Mouse (Mus musculus): ENCODE results near the gene Lmntd1. TPM values are rescaled to one million over a fixed set of nuclear protein-coding genes. Genes with fewer than 3 reads are reported as not detected.

The Lmntd1 gene
- polyA plus RNA-seq, 1 experiment, result not detected

- no peak for TF ChIP-seq CTCF (IDR thresholded peaks at IDR 0.05; ENCODE audit: insufficient read depth, low read depth, low read length)
- no peak overlapping the region for H3K27ac ChIP-seq (ENCODE audit: insufficient read depth, low read depth, low read length)
- no peaks in the 10 kb centered on the region for H3K4me1 ChIP-seq (ENCODE audit: control insufficient read depth, insufficient read depth, low read length)
- H3K4me3 ChIP-seq (ENCODE audit: insufficient read depth, low read depth, low read length), result no peak overlapping the region
- WGBS, result 60% methylated on average over 4 of the region's 4 CpGs
Measured at GRCm38 (mm10) chr6:145401140-145401539, 213.0 kb downstream of the Lmntd1 start.

DNA sequence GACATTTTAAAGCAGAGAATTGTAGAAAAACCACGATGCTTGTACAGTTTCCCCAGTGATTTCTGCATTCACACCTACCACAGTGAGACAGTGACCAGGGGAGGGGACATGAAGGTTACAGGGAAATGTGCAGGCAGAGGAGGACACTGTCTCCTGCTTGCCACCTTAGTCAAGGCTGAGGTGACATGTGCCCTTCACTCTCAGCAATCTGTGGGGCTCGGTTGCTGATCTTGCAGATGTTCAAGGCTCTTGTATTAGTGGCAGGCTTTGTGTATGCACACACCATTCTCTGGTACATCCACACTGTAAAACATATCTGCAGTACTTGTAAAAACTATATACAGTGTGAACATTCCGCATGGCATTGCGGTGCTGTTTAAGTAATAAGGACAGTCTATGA, 216.2 kb downstream of the Lmntd1 start:
- Histone ChIP-seq H3K27ac (ENCODE audit: insufficient read depth, low read depth, low read length) (no peak overlapping the region), H3K4me1 (ENCODE audit: control insufficient read depth, insufficient read depth, low read length) (no peaks in the 10 kb centered on the region), H3K4me3 (ENCODE audit: insufficient read depth, low read depth, low read length) (no peak overlapping the region)
- no peak for TF ChIP-seq CTCF (IDR thresholded peaks at IDR 0.05; ENCODE audit: insufficient read depth, low read depth, low read length)
- TF ChIP-seq POLR2A (IDR thresholded peaks at IDR 0.05; ENCODE audit: insufficient read depth, low read depth, low read length), result no peak
- WGBS, result 92% methylated on average over 4 of the region's 4 CpGs

DNA sequence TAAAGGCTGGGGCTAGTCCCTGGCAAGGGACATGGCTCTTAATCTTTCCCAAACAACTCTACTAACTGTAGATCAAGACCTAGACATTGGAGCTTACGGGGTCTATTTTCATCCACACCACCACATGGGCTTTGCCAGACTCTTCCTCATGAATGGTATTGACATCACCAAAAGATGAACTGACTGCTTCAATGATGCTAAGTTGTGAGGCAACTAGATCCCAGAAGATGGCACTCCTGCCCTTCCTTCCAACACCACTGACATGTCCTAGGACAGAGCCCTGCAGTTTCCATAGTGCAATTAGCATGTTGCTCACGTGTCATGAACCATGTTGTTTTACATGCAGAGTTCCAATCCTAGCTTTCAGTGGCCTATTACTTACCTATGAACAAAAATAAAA, 217.6 kb downstream of the Lmntd1 start:
- TF ChIP-seq POLR2A (IDR thresholded peaks at IDR 0.05; ENCODE audit: insufficient read depth, low read depth, low read length) (no peak), CTCF (IDR thresholded peaks at IDR 0.05; ENCODE audit: insufficient read depth, low read depth, low read length) (no peak)
- Histone ChIP-seq H3K4me3 (ENCODE audit: insufficient read depth, low read depth, low read length) (no peak overlapping the region), H3K27ac (ENCODE audit: insufficient read depth, low read depth, low read length) (no peak overlapping the region), H3K4me1 (ENCODE audit: control insufficient read depth, insufficient read depth, low read length) (peaks cover under 1% of the 10 kb centered on the region)
- WGBS, result 85% methylated on average over 2 of the region's 2 CpGs

DNA sequence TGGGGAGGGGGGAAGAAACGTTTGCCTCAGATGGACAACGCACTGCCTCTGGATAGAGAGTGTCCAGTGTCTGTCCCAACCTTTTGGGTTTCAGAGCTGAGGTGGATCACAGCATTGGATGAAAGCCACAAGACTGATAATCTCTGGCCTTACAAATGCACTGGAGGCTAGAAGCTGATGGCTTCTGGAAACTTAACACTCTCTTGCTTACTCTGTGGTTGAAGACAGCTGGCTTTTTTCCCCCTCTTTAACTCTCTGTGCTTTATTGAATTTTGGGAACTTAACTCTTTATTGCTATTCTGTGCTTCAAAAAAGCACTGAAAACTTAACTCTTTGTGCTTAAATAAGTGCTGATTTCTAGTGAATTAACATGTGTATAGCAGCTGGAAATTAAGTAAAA, 223.7 kb downstream of the Lmntd1 start:
- peak overlapping the region; percentile 67 for H3K27ac ChIP-seq (ENCODE audit: insufficient read depth, low read depth, low read length)
- 73% methylated on average over 2 of the region's 2 CpGs for WGBS
- no peak for TF ChIP-seq CTCF (IDR thresholded peaks at IDR 0.05; ENCODE audit: insufficient read depth, low read depth, low read length)
- TF ChIP-seq POLR2A (IDR thresholded peaks at IDR 0.05; ENCODE audit: insufficient read depth, low read depth, low read length), result no peak
- no peak overlapping the region for H3K4me3 ChIP-seq (ENCODE audit: insufficient read depth, low read depth, low read length)
- peaks cover 24% of the 10 kb centered on the region for H3K4me1 ChIP-seq (ENCODE audit: control insufficient read depth, insufficient read depth, low read length)

DNA sequence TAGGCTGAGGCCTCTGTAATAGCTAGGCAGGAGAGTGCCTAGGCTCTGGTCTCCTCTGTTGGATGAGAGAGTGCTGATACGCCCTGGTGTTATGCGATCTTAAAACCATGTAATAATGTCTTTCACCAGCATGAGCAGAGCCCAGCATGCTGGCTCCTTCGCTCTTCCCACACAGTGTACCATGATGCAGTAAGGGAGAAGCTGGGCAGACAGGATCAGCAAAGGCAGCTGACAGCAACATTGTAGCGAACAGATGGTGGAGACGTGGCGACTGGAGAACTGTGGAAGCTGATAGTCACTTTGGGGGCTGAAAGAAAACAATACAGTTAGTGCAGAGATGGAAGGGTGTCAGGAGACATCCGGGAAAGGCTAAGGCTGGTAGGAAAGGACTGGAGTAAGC, 224.2 kb downstream of the Lmntd1 start:
- Histone ChIP-seq H3K27ac (ENCODE audit: insufficient read depth, low read depth, low read length) (peak overlapping the region; percentile 67), H3K4me3 (ENCODE audit: insufficient read depth, low read depth, low read length) (no peak overlapping the region), H3K4me1 (ENCODE audit: control insufficient read depth, insufficient read depth, low read length) (peaks cover 24% of the 10 kb centered on the region)
- WGBS, result 42% methylated on average over 7 of the region's 7 CpGs
- TF ChIP-seq POLR2A (IDR thresholded peaks at IDR 0.05; ENCODE audit: insufficient read depth, low read depth, low read length) (no peak), CTCF (IDR thresholded peaks at IDR 0.05; ENCODE audit: insufficient read depth, low read depth, low read length) (no peak)

- Histone ChIP-seq H3K4me3 (ENCODE audit: insufficient read depth, low read depth, low read length) (no peak overlapping the region), H3K27ac (ENCODE audit: insufficient read depth, low read depth, low read length) (peak overlapping the region; percentile 99), H3K4me1 (ENCODE audit: control insufficient read depth, insufficient read depth, low read length) (peaks cover 24% of the 10 kb centered on the region)
- WGBS, result 29% methylated on average over 6 of the region's 6 CpGs
- TF ChIP-seq CTCF (IDR thresholded peaks at IDR 0.05; ENCODE audit: insufficient read depth, low read depth, low read length) (no peak), POLR2A (IDR thresholded peaks at IDR 0.05; ENCODE audit: insufficient read depth, low read depth, low read length) (no peak)
Measured at GRCm38 (mm10) chr6:145387378-145387777, 226.7 kb downstream of the Lmntd1 start.

DNA sequence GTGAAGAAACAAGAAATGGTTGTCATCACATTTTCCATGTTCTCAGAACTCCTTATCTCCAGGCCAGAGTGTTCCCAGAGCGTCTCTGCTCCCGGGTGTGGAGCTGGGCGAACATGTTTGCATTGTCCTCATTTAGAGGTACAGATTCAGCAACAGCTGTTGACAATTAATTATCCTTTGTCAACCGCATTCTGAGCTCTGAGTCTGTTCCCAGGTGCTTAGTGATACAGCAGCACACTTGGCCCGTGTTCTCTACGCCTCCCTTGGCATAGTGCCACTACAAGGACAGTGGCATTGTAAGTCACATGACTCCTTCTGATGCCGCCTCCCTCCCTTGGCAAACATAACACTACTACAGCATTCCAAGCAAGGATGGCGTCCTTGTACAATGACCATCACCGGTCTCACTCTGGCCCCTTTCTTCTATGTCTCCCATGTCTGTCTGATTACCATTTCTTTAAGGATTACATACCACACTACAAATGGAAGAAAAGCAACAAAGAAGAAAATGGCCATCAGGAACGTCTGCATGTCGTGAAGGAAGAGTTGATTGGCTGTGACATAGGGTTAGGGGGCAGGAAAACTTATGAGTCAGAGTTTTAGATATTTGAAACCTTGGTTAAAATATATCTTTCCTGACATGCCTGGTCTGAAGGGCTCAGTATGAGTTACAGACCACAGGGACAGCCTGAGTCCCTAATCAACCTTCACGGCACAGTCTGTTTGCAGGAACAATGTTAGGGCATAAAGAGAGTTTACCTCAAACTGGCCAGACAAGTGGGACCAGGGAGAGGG, 231.3 kb downstream of the Lmntd1 start:
- TF ChIP-seq CTCF (IDR thresholded peaks at IDR 0.05; ENCODE audit: insufficient read depth, low read depth, low read length) (no peak), POLR2A (IDR thresholded peaks at IDR 0.05; ENCODE audit: insufficient read depth, low read depth, low read length) (no peak)
- 44% methylated on average over 12 of the region's 12 CpGs for WGBS

GRCm38 (mm10) chr6:145380961-145381360, 233.2 kb downstream of the Lmntd1 start:
- TF ChIP-seq CTCF (IDR thresholded peaks at IDR 0.05; ENCODE audit: insufficient read depth, low read depth, low read length), result no peak
- no peak for TF ChIP-seq POLR2A (IDR thresholded peaks at IDR 0.05; ENCODE audit: insufficient read depth, low read depth, low read length)
- Histone ChIP-seq H3K4me3 (ENCODE audit: insufficient read depth, low read depth, low read length) (no peak overlapping the region), H3K27ac (ENCODE audit: insufficient read depth, low read depth, low read length) (no peak overlapping the region; the same call in 1 of the 2 replicates), H3K4me1 (ENCODE audit: control insufficient read depth, insufficient read depth, low read length) (peaks cover 13% of the 10 kb centered on the region)
- 66% methylated on average over 8 of the region's 8 CpGs for WGBS

More for the DNA sequence above, 231.3 kb downstream of the Lmntd1 start:
- Histone ChIP-seq H3K4me1 (ENCODE audit: control insufficient read depth, insufficient read depth, low read length) (peaks cover 21% of the 10 kb centered on the region), H3K4me3 (ENCODE audit: insufficient read depth, low read depth, low read length) (no peak overlapping the region), H3K27ac (ENCODE audit: insufficient read depth, low read depth, low read length) (no peak overlapping the region)

DNA sequence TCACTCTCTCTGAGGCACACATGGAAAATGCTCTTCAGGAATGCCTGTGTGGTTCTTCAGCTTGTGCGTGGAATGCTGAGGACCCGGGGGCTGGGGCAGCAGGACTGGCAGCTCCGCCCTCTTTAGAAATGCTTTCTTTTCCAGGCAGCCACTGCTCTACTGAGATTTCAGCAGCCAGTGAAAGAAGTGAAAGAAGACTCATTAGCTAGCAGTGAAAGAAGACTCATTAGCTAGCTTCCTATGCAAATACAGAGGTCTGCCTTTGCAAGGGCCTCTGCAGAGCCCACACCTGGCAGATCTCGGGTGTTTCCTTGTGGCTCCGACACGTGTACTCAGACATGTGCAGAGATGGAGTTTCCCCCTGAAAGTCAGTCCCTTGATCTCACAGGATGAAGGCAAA, 234.9 kb downstream of the Lmntd1 start:
- no peak for TF ChIP-seq CTCF (IDR thresholded peaks at IDR 0.05; ENCODE audit: insufficient read depth, low read depth, low read length)
- no peak for TF ChIP-seq POLR2A (IDR thresholded peaks at IDR 0.05; ENCODE audit: insufficient read depth, low read depth, low read length)
- peak overlapping the region; percentile 62 for H3K27ac ChIP-seq (ENCODE audit: insufficient read depth, low read depth, low read length)
- no peak overlapping the region for H3K4me3 ChIP-seq (ENCODE audit: insufficient read depth, low read depth, low read length)
- 17% methylated on average over 6 of the region's 6 CpGs for WGBS
- peaks cover 20% of the 10 kb centered on the region for H3K4me1 ChIP-seq (ENCODE audit: control insufficient read depth, insufficient read depth, low read length)

All from olfactory bulb, adult 2 months (tissue).